Mouse (Mus musculus) gonadal fat pad, adult 2 months (tissue): ENCODE data around the gene Cdc42se1. TPM values are rescaled to one million over a fixed set of nuclear protein-coding genes. Genes with fewer than 3 reads are reported as not detected.
A peak's percentile ranks its signal among the peaks of the same experiment; 100 is the strongest.

Source experiments
- DNase-seq: peaks from one replicate; pipeline ENCODE4 v3.0.0-alpha.2; 2012; ENCODE audit warnings: low read depth
- polyA plus RNA-seq: library from polyadenylated mRNA; depleted of rRNA; stranded (reverse); fragments of >200 nt; gene quantifications from 2 replicates; pipeline ENCODE4 v1.2.3, GENCODE M21; 2012

The Cdc42se1 gene
- polyA plus RNA-seq, 1 experiment, result 60.1 TPM

DNA sequence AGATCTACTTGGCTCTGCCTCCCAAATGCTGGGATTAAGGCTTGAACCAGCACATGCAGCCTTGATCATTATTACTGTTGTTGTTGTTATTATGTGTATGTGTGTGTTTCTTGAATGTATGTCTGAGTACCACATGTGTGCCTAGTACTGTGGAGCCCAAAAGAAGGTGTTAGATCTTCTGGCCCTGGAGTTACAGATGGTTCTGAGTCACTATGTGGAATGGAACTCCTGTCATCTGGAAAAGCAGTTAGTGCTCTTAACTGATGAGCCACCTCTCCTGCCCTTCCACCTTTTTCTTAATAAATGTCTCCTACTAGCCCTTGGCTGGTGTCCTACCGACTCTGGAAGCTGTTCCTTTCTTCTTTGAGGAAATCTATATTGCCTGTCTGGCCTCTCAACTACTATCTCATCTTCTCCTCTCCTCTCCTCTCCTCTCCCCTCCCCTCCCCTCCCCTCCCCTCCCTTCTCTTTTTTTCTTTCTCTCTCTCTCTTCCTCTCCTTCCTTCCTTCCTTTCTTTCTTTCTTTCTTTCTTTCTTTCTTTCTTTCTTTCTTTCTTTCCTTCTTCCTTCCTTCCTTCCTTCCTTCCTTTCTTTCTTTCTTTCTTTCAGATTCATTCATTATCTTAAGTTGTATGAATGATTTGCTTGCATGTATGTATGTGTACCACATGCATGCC is 19.3 kb downstream of the Cdc42se1 start:
- DNase-seq, result no peak

DNA sequence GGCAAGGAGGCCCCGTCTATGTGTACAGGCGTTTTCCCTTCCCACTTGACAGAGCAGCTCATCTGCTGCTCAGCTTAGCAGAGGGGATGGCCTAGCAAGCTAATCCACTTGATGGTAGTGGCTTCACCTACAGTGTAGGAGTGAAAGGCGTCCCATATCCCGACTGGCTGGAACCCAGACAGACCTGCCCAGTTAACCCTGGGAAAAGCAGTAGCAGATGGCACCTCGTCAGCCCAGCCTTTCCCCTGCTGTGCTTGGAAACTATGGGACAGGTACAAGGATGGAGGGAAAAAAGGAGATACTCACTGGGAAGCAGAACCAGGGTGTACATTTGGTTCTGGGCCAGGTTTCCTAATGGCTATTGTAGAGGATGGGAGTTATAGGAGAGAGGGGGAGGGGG is 21.8 kb downstream of the Cdc42se1 start:
- DNase-seq, result no peak

DNA sequence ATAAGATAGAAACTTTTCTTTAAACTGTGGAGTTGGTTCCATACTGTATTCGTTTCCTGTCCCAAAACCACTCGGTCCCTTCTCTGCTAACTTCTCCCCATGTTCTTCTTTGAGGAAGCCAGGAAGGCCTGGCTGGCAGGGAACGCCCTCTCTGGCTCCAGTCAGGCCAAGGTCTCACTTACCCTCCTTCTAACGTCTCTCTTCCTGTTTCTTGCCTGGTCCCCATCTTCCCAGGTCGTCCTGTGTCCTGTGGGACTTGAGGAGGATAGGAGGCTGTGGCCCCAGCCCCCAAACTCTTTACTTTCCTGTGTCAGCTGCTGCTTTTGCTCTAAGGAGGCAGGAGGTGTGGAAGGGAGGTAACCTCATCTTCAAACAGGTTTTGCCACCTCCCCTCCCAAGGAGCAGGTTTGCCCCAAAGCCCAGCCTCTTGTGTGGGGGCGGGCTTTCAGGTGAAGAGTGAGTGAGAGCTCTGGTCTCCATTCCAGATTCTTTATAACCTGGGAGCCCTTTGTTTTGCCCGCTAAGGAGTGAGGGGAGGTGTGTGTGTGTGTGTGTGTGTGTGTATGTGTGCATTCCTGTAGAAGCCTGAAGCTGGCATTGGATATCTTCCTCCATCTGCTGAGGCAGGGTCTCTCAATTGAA is 22.4 kb downstream of the Cdc42se1 start, which contains the start of gene Bnipl:
Bnipl (minus strand) TSS at position 411 of the 642 bp plus-strand sequence.
- DNase-seq, result no peak

DNA sequence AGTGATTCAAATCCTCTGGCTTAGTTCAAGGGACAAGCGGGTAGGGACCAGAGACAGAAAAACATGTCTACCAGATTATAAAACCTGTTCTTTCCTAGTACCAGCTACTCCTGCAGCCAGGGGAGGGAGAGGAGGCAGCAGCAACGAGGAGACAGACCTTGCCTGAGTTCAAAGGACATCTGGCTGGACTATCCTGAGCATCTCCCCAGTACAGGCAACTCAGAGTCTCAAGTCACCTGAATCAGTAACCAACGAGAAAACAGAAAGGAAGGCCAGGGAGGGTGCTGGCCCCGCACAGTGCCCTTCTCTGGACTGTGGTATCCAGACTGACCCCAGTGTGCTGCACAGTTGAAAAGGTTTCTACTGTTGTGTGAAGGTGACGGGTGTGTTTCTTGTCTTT is 28.4 kb downstream of the Cdc42se1 start:
- no peak for DNase-seq

DNA sequence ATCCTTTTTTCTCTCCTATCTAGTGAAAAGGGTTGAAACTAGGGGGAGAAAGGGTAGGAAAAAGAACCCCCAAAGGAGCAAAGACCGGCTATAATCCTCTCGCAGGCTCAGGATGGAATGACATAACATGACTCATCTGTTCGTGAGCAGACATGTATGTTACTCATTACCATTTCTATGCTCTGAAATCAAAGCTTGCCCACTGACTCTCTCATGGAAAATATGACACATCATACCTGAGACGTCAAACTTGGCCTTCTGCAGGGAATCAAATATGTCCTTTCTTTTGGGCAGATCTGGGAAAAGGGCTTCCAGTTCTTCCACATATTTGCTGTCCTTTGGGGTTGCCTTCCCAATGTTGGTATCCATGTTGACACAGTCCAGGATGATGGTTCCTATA is 33.4 kb downstream of the Cdc42se1 start:
- DNase-seq, result no peak

DNA sequence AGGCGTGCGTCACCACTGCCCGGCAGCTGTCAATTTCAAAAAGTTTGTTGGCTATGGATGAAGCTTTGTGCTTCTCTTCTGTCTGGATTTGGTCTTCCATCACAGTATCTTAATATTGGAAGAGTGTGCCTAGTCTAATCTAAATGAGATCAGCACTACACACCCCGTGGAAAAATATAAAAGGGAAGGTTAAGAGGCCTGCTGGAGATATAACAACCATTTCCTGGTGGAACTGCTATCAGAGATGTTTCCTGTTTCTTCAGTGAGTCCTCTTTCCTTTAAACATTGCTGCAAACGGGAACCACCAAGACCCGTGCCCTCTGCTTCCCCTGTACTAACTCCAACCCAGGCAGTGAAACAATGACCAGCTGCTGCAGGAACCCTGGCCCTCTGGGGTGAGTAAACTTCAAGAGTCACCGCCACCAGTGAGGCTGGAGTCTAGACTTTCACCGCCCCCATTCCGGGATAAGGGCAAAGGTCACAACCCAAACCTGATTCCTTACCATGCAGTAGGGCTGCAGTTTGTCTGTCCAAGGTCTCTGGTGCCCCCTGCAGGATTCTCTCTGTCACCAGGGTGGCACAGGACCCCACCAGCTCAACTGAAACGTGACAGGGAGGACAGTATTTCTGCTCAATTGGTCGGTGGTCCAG is 34.7 kb downstream of the Cdc42se1 start:
- no peak for DNase-seq

DNA sequence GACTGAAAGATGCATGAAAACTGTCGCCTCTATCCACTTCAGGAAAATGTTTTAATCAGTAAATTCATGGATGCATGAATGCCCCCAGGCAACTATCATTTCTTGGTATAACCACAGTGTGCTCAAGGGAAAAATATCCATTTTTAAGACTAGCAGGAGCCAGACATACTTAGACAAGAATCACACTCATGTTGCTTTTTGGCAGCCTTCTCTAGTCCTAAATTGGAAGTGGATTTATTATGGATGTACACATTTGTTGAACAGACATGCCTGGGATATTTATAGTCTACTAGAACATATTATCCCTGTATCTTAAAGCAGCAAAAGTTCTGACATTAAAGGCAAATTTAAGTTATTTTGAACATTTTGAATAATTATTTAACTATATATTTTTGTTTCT is 36.2 kb downstream of the Cdc42se1 start:
- no peak for DNase-seq

DNA sequence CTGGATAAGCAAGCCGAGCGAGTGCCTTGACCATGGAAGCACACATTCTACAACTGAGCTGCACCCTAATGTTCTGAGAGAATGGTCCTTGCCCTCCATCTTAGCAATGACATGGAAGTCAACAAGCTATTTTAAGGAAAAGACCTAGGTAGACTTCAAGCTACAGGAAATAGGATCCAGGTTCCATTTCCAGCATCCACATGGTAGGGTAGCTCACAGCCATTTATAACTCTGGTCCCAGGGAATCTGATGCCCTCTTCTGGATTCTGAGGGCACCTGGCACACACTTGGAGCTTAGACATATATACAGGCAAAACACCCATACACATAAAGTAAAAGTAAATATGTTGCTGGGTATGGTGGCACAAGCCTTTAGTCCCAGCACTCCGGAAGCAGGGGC is 37.5 kb downstream of the Cdc42se1 start:
- no peak for DNase-seq

DNA sequence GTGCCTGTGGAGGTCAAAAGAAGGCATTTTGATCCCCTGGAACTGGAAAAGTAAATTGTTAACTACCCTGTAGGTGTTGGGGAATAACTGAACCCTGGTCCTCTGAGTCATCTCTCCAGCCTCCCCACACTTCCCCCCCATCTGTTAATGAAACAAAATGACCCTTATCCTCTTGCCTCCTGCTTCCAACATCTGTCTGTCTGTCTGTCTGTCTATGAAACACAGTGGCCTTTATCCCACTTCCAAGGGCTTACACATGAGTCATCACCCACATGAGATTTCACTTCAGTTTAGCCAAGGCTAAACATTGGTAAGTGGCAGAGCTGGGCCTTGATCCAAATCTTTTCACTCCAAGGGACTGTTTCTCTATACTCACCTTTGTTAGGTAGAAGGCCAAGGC is 39.3 kb downstream of the Cdc42se1 start:
- DNase-seq, result no peak

DNA sequence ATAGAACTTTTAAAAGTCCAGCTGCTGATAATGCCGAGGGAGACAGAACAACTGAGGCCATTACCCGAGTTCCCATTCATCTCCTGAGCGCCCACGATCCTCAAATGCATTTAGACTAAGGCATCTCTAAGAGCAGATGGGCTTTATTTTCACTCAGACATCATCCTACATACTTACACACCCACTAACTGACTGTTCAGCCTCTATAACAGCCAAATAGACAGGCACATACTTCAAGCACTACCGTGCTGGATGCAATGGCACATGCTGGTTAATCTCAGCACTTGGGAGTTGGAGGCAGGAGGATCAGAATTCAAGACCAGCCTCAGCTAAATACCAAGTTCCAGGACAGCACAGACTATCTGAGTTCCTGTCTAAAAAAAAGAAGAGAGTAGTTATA is 41.3 kb downstream of the Cdc42se1 start:
- DNase-seq, result no peak

DNA sequence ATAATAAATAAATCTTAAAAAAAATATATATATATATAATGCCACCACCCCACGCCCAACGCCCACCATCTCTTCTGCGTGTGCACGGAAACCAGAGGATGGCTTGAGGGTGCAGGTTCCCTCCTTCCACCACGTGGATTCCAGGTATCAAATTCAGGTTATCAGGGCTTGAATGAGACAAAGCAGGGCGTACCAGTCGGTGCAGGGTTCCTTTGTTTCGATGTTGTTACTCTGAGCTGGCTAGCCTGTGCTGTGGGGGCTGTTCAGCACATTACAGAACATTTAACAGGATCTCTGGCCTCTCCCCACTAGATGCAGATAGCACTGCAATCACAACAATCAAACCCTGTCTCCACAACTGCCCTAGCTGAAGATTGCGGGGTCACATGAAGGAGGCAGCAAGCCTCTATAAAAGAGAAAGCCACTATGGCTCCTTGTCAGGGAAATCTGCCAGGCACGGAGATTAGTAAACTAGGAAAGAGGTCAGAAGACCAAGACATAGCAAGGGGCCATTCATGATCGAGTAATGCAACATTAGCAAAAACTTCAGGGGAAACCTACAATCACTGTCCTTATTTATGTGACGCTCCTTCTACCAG is 42.3 kb downstream of the Cdc42se1 start:
- no peak for DNase-seq

DNA sequence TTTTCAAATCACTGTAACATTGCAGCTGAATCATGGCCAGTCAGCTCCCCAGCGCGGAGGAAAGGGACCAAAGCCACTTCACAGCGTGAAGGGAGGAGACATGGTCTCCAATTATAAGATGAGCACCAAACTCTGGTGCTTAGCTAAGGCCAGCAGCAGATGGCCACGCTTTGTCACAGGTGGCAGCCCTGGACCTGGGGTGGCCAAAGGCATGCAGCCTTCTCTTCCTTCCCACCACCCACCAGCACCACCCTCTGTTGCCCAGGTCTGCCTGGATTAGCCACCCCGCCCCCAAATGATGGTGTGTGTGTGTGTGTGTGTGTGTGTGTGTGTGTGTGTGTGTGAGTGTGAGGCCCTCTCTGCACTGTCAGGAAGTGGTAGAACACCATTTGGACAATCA is 44.9 kb downstream of the Cdc42se1 start:
- no peak for DNase-seq

DNA sequence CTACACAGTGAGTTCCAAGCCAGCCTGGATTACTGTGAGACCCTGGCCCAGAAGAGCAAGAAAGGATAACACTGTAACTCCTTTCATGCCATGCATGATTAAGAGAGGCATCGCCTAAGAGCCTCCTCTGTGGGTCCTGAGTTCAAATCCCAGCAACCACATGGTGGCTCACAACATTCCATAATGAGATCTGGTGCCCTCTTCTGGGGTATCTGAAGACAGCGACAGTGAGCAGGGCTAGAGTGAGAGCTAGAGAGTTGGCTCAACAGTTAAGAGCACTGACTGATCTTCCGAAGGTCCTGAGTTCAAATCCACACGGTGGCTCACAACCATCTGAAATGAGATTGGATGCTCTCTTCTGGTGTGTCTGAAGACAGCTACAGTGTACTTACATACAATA is 45.9 kb downstream of the Cdc42se1 start:
- DNase-seq, result no peak

DNA sequence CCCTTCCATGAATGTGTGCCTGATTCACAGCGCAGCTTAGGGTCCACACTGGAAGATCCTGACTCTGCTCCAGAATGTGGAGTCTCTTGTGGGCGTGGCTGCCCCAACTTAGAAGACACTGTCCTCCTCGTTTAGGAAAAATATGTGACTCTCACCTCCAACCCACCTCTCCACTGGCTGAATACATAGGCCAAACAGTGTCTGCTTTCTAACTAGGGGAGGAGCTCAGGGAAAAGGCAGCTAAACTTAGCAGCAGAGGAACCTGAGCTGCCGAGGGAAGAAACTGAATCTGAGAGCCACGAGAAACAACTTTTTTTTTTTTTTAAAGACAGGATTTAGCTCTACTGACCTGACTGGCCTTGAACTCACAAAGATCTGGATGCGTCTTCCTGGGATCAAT is 46.6 kb downstream of the Cdc42se1 start:
- DNase-seq, result no peak

DNA sequence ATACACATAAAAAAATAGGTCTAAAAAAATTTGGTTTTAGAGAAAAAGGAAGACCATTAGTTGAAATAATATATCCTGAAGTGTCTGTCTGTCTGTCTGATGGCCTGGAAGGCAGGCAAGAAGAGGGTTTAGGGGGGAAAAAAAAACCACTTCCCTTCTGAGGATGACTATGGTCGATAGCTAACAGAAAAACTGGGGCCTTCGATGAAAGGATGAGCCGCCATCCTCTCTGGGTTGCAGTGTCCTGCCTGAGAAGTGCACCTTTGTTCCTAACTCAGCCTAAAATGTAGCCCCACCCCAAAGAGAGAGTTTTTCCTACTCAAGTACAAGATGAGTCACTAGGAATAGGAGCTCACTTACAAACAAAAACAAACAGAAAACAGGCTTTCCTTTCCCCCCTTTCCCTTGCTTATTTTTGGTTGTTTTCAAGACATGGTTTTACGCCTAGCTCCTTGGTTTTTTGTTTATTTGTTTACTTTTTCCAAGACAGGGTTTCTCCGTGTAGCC is 47.9 kb downstream of the Cdc42se1 start:
- no peak for DNase-seq

DNA sequence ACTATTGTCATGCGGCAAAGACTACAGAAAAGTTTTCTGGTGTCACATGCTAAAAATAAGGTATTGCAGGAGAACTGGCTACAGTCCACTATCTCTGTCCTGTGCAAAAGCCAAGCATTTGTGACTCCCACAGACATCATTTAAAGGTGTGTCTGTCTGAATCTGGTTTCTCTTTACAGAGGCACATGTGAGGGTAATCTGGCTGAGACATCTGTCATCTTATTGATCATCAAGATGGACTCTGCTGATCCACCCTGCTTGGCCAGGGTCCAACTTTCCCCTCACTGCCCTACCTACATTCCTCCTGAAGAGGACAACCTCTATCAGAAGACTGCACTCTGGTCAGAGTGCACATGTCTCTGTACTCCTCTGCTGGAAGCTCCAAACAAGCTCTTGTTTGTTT is 48.6 kb downstream of the Cdc42se1 start:
- DNase-seq, result no peak

DNA sequence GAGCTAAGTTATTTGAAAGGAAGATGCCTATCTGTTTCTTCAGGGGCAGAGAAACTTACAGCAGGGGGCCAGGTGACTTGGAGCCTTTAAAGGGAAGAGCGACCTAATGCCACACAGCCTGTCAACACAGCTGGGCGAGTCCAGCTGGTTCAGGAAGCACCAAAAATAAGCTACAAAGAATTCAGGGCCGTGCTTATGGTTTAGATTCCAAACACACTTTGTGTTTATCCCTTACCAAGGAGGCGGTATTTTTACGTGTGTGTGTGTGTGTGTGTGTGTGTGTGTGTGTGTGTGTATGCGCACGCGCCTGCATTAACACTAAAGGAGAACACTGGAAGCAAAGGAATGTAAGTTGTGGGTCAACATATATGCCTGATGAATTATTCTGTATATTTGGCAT is 52.2 kb downstream of the Cdc42se1 start:
- DNase-seq, result no peak

DNA sequence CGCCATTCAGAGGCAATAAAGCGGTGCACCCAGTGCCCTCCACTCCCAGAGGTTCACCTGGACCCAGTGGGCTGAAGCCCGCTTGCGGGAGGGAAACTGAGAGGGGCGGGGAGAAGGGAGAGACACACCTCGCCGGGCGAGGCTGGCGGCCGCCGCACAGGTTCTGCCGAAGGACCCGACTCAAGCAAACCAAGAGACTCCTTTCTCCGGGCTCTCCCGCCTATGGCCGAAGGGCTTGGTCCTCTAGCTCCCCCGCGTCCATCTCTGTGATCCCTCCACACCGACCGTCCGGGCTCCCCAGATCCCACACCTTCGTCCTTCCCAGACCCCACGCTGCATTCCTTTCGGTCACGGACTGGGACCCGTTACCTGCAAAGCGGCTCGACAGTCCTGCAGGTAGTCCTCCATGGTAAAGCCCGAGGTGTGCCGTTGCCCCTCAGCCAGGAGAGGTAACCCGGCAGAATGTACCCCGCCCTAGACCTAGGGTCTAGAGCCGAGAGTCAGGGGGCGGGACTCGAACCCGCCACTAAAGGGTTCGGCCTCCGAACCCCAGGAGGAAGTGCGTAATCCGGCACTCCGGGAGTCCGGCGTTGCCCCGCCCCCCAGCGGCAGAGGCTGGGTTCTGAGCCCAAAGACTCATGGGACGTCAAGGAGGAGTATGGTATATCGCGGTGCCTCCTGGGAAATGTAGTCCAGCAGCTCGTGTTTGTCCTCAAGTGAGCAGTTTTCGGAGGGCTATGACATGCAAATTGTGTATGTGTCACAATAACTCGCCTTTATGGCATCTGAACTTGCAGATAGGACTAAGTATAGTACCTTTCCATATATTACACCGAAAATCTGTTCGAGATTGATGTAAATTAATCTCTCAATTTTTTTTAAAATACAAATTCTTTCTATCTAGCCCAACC is 52.9 kb downstream of the Cdc42se1 start, which contains the start of the genes Mindy1 and Prune1:
Mindy1 (plus strand) TSS at position 130 of the 911 bp plus-strand sequence.
Prune1 (minus strand) TSS at position 861 of the 911 bp plus-strand sequence.
- no peak for DNase-seq

DNA sequence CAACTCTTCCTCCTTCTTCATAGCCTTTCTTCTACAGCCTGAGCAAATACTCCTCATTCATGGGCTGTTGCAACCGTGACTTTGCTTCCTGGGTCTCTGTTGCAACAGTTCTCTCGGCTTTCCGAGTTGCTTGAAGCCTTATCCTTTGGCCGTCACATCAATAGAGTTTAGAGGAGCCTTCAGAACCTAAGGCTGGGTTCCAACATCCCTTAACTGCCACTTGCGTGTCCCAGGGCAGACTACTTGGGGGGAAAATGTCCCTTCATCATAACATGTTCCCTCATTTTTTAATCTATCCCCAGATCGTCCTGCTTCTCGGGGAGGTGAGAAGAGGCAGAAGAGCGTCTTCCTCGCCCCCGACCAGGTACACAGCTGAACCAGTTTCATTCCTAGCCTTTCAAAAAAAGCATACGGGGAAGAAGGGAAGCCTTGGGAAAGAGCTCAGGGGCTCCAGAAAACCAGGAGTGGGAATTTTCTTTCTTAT is 53.9 kb downstream of the Cdc42se1 start:
- peak; percentile 89 for DNase-seq

DNA sequence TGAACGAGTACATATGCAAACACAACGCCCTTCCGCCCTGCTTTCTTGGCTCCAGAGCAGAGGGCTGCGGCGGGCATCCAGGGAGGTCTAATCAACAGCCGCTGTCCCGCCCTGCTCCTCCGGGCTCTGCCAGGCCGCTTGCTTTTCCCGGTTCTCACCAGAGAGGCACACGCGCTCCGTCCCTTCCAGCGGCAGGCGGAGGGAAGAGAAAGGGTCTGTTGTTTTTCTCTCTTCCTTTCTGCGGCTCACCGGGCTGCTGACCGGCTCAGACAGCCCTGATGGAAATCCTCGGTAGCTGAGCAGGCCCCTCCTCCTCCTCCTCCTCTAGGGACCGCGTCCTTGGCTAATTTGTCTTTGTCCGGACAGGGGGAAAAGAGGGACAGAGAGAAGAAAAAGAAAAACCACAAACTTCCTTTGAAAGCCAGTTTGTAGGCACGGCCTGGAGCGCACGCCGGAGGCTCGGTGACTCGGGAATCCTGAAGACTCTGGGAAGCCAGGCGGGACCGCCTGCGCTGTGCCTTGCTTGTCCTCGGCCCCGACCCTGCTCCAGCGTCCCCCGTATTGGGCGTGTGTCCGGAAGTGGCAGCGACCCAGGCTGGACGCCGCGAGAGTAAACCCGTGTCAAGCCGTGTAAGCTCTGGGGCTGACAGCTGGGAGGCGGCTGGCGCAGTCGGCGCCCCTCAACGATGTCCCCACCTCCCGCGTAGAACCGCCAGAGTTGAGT is 54.5 kb downstream of the Cdc42se1 start:
- DNase-seq, result no peak

DNA sequence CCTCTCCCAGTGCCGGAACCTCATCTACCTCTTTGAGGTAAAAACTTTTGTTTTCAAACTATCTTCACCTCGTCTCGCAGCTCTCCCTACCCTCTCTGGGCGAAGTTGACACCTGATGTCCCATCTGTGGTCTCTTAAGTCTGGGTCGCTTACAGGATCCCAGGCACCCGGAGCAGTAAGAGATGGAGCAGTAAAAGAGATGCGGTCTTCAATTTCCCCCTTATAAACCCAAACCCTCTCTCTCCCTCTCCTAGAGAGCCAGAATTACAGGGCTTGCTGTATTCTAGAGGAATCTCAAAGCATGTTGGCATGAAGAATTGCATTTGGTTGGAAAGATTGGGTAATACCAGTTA is 55.0 kb downstream of the Cdc42se1 start:
- DNase-seq, result no peak
